Mouse (Mus musculus): ENCODE measurements around the gene Olfr1138. TPM values are rescaled to one million over a fixed set of nuclear protein-coding genes. Genes with fewer than 3 reads are reported as not detected.

Gene Olfr1138
- not detected in 2 replicates for polyA plus RNA-seq (2012)

- TF ChIP-seq GATA1 (IDR thresholded peaks at IDR 0.05; ENCODE audit: low read length) = no peak
These were observed at the start of gene Olfr1138 for GRCm38 (mm10) chr2:87739878-87740277. TSS of gene Olfr1138 (minus strand) at chr2:87739978.

GRCm38 (mm10) chr2:87779183-87779582 lies 39.4 kb upstream of the Olfr1138 start, which contains the start of gene Olfr152:
TSS of gene Olfr152 (plus strand) at chr2:87779483.
- no peak for TF ChIP-seq GATA1 (IDR thresholded peaks at IDR 0.05; ENCODE audit: low read length)

- no peak for TF ChIP-seq GATA1 (IDR thresholded peaks at IDR 0.05; ENCODE audit: low read length)
These were observed 36.4 kb upstream of the Olfr1138 start for GRCm38 (mm10) chr2:87776143-87776542.

- no peak for TF ChIP-seq GATA1 (IDR thresholded peaks at IDR 0.05; ENCODE audit: low read length)
These were observed 14.1 kb upstream of the Olfr1138 start, which contains the start of gene Olfr1141 for GRCm38 (mm10) chr2:87753891-87754290. TSS of gene Olfr1141 (minus strand) at chr2:87753991.

- no peak for TF ChIP-seq GATA1 (IDR thresholded peaks at IDR 0.05; ENCODE audit: low read length)
These were observed 3.7 kb upstream of the Olfr1138 start, which contains the start of gene Olfr1140 for GRCm38 (mm10) chr2:87743452-87743851. TSS of gene Olfr1140 (plus strand) at chr2:87743752.

- no peak for TF ChIP-seq GATA1 (IDR thresholded peaks at IDR 0.05; ENCODE audit: low read length)
These were observed 26.7 kb downstream of the Olfr1138 start, which contains the start of gene Olfr1137 for GRCm38 (mm10) chr2:87713079-87713478. TSS of gene Olfr1137 (minus strand) at chr2:87713179.

- TF ChIP-seq GATA1 (IDR thresholded peaks at IDR 0.05; ENCODE audit: low read length) = no peak
These were observed 45.9 kb downstream of the Olfr1138 start, which contains the start of gene Olfr1136 for GRCm38 (mm10) chr2:87693847-87694246. TSS of gene Olfr1136 (minus strand) at chr2:87693947.

Other genes with a start within 250 kb of the Olfr1138 start
- gene Pramel7, start 242.9 kb downstream of the Olfr1138 start, polyA plus RNA-seq (2012) = not detected in 2 replicates
- not detected in 2 replicates for gene Pramel6, start 233.4 kb downstream of the Olfr1138 start, polyA plus RNA-seq (2012)
- gene Olfr153, start 208.2 kb downstream of the Olfr1138 start, polyA plus RNA-seq (2012) = not detected in 2 replicates
- not detected in 2 replicates for gene Olfr1128, start 194.4 kb downstream of the Olfr1138 start, polyA plus RNA-seq (2012)
- not detected in 2 replicates for gene Olfr1129, start 166.1 kb downstream of the Olfr1138 start, polyA plus RNA-seq (2012)
- not detected in 2 replicates for gene Olfr1130, start 133.8 kb downstream of the Olfr1138 start, polyA plus RNA-seq (2012)
- not detected in 2 replicates for gene Olfr1131, start 112.9 kb downstream of the Olfr1138 start, polyA plus RNA-seq (2012)
- not detected in 2 replicates for gene Olfr1132, start 102.4 kb downstream of the Olfr1138 start, polyA plus RNA-seq (2012)
- gene Olfr1133, start 92.6 kb downstream of the Olfr1138 start, polyA plus RNA-seq (2012) = not detected in 2 replicates
- not detected in 2 replicates for gene Olfr1134, start 81.5 kb downstream of the Olfr1138 start, polyA plus RNA-seq (2012)
- not detected in 2 replicates for gene Olfr1135, start 66.3 kb downstream of the Olfr1138 start, polyA plus RNA-seq (2012)
- gene Olfr1136, start 46.0 kb downstream of the Olfr1138 start, polyA plus RNA-seq (2012) = not detected in 2 replicates
- gene Olfr1137, start 26.8 kb downstream of the Olfr1138 start, polyA plus RNA-seq (2012) = not detected in 2 replicates
- not detected in 2 replicates for gene Olfr1140, start 3.8 kb upstream of the Olfr1138 start, polyA plus RNA-seq (2012)
- not detected in 2 replicates for gene Olfr1141, start 14.0 kb upstream of the Olfr1138 start, polyA plus RNA-seq (2012)
- gene Olfr152, start 39.5 kb upstream of the Olfr1138 start, polyA plus RNA-seq (2012) = not detected in 2 replicates
- not detected in 2 replicates for gene Olfr1143, start 60.6 kb upstream of the Olfr1138 start, polyA plus RNA-seq (2012)
- gene Olfr1145, start 69.8 kb upstream of the Olfr1138 start, polyA plus RNA-seq (2012) = not detected in 2 replicates
- not detected in 2 replicates for gene Olfr1148, start 90.6 kb upstream of the Olfr1138 start, polyA plus RNA-seq (2012)
- not detected in 2 replicates for gene Olfr1150-ps1, start 104.0 kb upstream of the Olfr1138 start, polyA plus RNA-seq (2012)
- not detected in 2 replicates for gene Olfr1151, start 115.9 kb upstream of the Olfr1138 start, polyA plus RNA-seq (2012)
- gene Olfr1152, start 126.5 kb upstream of the Olfr1138 start, polyA plus RNA-seq (2012) = not detected in 2 replicates
- gene Olfr1153, start 155.0 kb upstream of the Olfr1138 start, polyA plus RNA-seq (2012) = not detected in 2 replicates
- not detected in 2 replicates for gene Olfr1154, start 165.2 kb upstream of the Olfr1138 start, polyA plus RNA-seq (2012)
- not detected in 2 replicates for gene Olfr1155, start 205.2 kb upstream of the Olfr1138 start, polyA plus RNA-seq (2012)
- gene Olfr1156, start 213.1 kb upstream of the Olfr1138 start, polyA plus RNA-seq (2012) = not detected in 2 replicates
- not detected in 2 replicates for gene Olfr1157, start 228.3 kb upstream of the Olfr1138 start, polyA plus RNA-seq (2012)
- gene Olfr74, start 234.7 kb upstream of the Olfr1138 start, polyA plus RNA-seq (2012) = not detected in 2 replicates